Mouse (Mus musculus): ENCODE measurements around the gene Wipf3. TPM values are rescaled to one million over a fixed set of nuclear protein-coding genes. Genes with fewer than 3 reads are reported as not detected.

Gene Wipf3
- total RNA-seq, 4 experiments from 2014 or later: 84.4 to 96.0 (median 89.1) TPM

DNA sequence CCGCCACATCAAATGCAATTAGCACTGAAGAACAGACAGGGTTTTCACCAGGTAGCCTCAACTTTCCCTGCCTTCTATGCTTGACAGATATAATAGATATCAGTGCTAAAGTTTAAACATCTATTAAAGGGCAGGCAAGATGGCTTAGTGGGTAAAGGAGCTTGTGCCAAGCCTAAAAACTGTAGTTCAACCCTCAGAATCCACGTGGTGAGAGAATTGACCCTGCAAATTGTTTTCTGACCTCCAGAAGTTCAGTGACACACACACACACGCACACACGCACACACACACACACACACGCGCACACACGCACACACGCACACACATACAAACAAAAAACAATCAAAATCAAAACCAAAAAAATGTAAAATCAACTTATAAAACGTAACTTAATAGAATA lies 2.8 kb downstream of the Wipf3 start:
- no peak for DNase-seq (ENCODE audit: low spot score in 2 of 2)

DNA sequence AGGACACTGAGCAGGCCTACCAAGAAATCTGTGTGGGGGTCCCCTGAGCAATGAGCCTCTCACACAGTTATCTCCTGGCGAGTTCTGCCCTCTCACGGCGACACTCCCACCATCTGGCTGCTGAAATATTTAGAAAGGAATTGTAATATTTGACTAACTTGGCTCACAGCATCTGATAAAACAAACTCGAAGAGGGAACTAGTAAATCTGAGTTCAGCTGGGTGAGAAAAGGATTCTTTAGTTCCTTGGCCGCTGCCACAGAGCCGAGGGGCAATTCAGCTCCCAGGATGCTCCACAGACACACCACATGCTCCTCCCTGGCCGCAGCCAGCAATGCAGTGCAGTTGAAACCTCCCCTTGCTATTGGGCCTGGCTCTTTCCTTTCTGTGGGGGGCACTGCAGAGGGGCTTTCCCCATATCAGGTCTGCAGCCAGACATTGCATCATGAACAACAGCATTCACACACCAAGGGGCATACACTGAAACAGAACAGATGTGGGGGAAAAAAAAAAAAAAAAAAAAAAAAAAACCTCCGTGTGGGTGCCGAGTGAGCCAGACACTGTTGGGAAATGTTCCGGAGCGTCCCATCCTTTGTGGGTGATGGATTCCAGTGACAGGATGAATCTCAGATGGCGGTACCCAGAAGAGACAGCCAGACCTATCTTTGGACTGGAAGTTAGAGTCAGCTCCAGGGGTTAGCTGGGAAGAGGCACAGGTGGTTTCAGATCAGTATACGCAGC lies 3.6 kb downstream of the Wipf3 start:
- no peak for DNase-seq (ENCODE audit: low spot score in 2 of 2)

GRCm38 (mm10) chr6:54434171-54434570 lies 4.8 kb downstream of the Wipf3 start:
- no peak for DNase-seq (ENCODE audit: low spot score in 2 of 2)

GRCm38 (mm10) chr6:54435663-54436062 lies 6.3 kb downstream of the Wipf3 start:
- no peak for DNase-seq (ENCODE audit: low spot score in 2 of 2)

GRCm38 (mm10) chr6:54436286-54436685 lies 6.9 kb downstream of the Wipf3 start:
- DNase-seq (ENCODE audit: low spot score in 2 of 2): no peak

DNA sequence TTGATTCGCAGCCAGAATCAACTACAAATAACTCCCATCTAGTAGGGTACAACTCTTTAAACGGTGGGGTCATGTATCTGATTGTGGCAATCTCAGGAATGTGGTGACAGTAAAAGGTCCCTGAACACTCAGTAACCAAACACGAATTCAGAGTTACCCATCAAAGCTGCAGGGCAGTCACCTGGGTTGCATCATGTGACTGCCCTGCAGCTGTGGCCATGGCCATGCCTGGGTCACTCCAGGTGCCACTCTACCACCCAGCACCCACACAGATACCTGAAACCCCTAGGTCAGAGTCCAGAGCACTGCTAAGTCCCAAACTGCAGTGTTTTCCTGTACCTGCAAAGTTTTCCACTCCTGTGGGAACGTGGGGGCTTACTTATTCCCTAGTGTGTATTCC lies 9.1 kb downstream of the Wipf3 start:
- DNase-seq (ENCODE audit: low spot score in 2 of 2): no peak

- no peak for DNase-seq (ENCODE audit: low spot score in 2 of 2)
Measured at GRCm38 (mm10) chr6:54440658-54441057, 11.3 kb downstream of the Wipf3 start.

- no peak for DNase-seq (ENCODE audit: low spot score in 2 of 2)
Measured at GRCm38 (mm10) chr6:54443657-54444056, 14.3 kb downstream of the Wipf3 start.

GRCm38 (mm10) chr6:54444086-54444485 lies 14.7 kb downstream of the Wipf3 start:
- no peak for DNase-seq (ENCODE audit: low spot score in 2 of 2)

DNA sequence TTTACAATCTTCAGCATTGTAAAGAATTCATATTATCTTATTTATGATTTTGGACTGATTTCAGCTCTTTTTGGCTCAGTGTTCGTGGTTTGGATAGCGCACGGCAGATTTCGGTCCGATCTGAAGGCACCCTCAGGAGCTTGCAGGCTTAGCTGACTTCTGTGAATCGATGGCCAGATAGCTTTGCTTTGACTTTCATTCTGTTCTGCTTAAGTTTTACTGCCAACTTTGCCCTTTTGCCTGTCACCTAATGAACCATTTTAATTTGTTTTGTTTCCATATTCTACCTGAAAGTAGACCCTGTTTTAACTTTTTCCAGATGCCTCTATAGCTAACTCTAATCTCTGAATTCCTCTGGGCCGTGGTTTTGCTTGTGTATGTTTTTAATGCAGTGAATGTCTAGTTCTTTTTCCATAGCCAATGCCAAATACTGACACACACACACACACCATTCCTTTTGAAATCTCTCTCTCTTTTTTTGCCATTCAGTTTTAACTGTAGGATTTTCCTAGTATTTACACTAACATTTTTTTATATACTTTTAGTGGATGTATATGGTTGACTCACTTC lies 15.9 kb downstream of the Wipf3 start:
- no peak for DNase-seq (ENCODE audit: low spot score in 2 of 2)

GRCm38 (mm10) chr6:54447353-54447752 lies 17.9 kb downstream of the Wipf3 start:
- DNase-seq (ENCODE audit: low spot score in 2 of 2): no peak

DNA sequence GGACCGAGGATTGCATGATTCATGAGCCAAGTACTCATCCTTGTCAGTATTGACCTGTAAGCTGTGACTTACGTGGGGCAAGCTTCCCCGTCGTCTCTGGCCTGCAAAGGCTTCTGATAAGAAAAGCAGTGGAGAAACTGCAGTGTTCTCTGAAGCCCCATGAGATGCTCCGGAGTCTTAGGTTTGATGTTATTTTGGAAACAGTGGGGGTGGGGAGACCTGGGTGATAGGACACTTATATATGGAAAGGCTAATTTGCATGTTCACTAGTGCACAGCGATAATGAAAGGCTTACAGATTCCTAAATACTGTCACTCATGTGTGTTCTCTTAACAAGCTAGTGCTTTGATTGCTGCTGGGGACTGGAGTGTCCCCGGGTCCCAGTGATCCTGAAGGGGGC lies 30.3 kb downstream of the Wipf3 start:
- DNase-seq (ENCODE audit: low spot score in 2 of 2): no peak

GRCm38 (mm10) chr6:54460172-54460914 lies 30.9 kb downstream of the Wipf3 start:
- no peak for DNase-seq (ENCODE audit: low spot score in 2 of 2)

GRCm38 (mm10) chr6:54460915-54461671 lies 31.7 kb downstream of the Wipf3 start:
- peak; percentile 50 to 69 for DNase-seq (ENCODE audit: low spot score in 2 of 2)

- no peak for DNase-seq (ENCODE audit: low spot score in 2 of 2)
Measured at GRCm38 (mm10) chr6:54462766-54463165, 33.4 kb downstream of the Wipf3 start.

GRCm38 (mm10) chr6:54463701-54464458 lies 34.5 kb downstream of the Wipf3 start:
- DNase-seq (ENCODE audit: low spot score in 2 of 2): peak in 1 of 2 experiments; percentile 49

DNA sequence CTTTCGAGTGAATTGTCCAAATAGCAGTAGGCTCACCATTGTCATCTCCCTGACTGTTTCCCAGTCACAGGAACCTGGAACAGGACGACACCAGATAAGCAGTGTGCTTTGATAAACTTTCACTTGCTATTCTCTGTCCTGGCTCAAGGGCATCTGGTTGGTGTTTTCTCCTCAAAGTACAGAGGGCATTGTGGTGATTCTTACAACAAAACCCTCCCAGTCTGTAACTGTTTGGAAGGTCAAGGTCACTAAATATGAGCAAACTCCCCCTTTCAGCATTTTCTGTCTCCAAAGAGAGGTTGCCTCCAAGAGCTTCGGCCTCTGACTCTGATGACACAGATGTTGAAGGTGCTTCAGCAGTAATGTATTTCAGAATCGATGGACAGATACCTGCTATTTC lies 35.5 kb downstream of the Wipf3 start:
- no peak for DNase-seq (ENCODE audit: low spot score in 2 of 2)

- DNase-seq (ENCODE audit: low spot score in 2 of 2): no peak
Measured at GRCm38 (mm10) chr6:54467371-54467770, 38.0 kb downstream of the Wipf3 start.

DNA sequence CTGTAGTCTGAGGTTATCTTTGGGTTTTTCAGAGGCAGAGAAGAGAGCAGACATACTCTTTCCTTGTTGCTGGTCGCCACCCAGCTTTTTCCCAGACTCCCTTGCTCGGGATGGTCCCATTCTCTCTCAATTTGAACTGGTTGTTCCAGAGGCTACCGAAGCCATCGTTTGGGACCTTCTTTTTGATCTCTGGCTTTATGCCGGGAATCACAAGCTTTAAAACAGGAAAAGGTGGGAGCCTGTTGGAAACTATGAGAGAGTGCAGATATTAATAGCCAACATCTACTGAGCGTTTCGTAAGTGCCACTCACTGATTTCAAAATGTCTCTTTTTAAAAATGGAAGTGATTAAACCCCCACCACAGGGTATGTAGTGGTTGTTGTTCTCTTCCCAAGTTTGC lies 42.5 kb downstream of the Wipf3 start:
- DNase-seq (ENCODE audit: low spot score in 2 of 2): no peak

DNA sequence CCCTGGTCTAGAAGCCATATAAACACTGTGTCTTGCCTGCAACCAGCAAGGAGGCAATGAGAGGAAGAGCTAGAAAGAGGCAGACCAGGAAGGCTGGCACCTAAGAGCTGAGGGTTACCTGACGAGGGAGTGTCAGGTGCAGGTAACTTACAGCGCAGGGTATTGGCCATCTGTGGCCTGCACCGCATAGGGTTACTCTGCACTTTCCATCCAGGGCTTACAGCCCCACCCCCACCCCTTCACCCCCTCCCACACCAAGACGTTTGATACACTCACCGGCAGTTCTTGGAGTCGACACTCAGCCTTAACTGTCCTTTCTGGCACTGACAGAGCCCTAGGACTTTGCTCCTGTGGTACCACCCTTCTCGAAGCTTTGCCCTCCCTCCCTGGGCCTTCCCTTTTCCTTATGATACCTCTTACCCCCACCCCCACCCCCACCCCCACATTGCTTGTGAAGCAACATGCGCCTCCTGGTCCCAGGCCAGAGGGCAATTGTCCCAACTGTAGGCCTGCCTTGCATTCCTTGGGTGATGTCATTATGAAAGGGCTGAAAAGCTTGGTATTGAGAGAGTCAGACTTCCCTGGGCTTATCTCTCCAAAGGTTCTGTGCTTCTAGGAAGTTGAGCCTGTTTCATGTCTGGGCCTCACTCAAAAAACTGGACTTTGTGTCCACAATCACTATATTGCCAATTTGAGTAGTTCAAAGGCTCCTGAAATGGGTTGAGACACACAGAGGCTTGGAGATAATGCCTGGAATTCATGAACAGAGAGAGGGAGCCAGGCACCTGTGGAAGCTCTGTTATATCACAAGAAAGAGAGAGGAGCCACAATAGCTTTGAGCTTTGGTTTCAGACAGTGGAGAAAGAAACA lies 43.7 kb downstream of the Wipf3 start:
- DNase-seq (ENCODE audit: low spot score in 2 of 2): no peak

Measured in left cerebral cortex, adult 8-10 months (tissue).